In genomic region chr5:125110196-125110595, GRCm38 (mm10) we compare ENCODE assay signal across 16 mouse cellular contexts.
DNase-seq lines count a peak whose midpoint lies in the region; ATAC-seq and TF ChIP-seq lines count a peak whose summit lies in the region.
"Had no signal": no experiment of that assay in that cellular context is flagged by ENCODE, and none has a peak within 500 bp of the region (broad histone marks: within the 10 kb centered on the region; RNA-seq: fewer than 3 reads in every experiment).

No protein-coding gene starts in this region.

- H3K9me3 ChIP-seq in kidney, embryonic 14.5 days (ENCODE audit: control insufficient read depth, low read length) = no peaks in the 10 kb centered on the region
- no peaks in the 10 kb centered on the region for H3K9me3 ChIP-seq in embryonic facial prominence, embryonic 15.5 days (replicated peaks)
- no peaks in the 10 kb centered on the region for H3K9me3 ChIP-seq in midbrain, postnatal 0 days (ENCODE audit: low read length)

- H3K4me3 ChIP-seq in kidney, embryonic 14.5 days (ENCODE audit: low read length) = no peak overlapping the region
- H3K4me3 ChIP-seq in embryonic facial prominence, embryonic 15.5 days (replicated peaks) = no peak overlapping the region
- H3K4me3 ChIP-seq in midbrain, postnatal 0 days (ENCODE audit: low read depth, low read length) = no peak overlapping the region

- no peak for TF ChIP-seq CTCF in midbrain, postnatal 0 days (IDR thresholded peaks at IDR 0.05)

- WGBS in kidney, embryonic 14.5 days = 35% methylated on average over 8 of the region's 8 CpGs
- 48% methylated on average over 8 of the region's 8 CpGs for WGBS in embryonic facial prominence, embryonic 15.5 days
- 86% methylated on average over 8 of the region's 8 CpGs for WGBS in midbrain, postnatal 0 days

- no peaks in the 10 kb centered on the region for H3K27me3 ChIP-seq in kidney, embryonic 14.5 days (ENCODE audit: control insufficient read depth, insufficient read depth, low read length)
- H3K27me3 ChIP-seq in embryonic facial prominence, embryonic 15.5 days = no peaks in the 10 kb centered on the region
- no peaks in the 10 kb centered on the region for H3K27me3 ChIP-seq in midbrain, postnatal 0 days (ENCODE audit: insufficient read depth, low read length)

- H3K4me2 ChIP-seq in kidney, embryonic 14.5 days (replicated peaks; ENCODE audit: low read depth, low read length) = no peak overlapping the region
- H3K4me2 ChIP-seq in embryonic facial prominence, embryonic 15.5 days (replicated peaks) = no peak overlapping the region
- no peak overlapping the region for H3K4me2 ChIP-seq in midbrain, postnatal 0 days (ENCODE audit: low read depth, low read length, poor library complexity, severe bottlenecking)
- H3K4me2 ChIP-seq: heart, embryonic 11.5 days had no signal

- peak; percentile 61 for ATAC-seq in kidney, embryonic 14.5 days (ENCODE audit: low FRiP score, low TSS enrichment)
- ATAC-seq in embryonic facial prominence, embryonic 15.5 days (ENCODE audit: insufficient number of reproducible peaks, low FRiP score, low TSS enrichment, low read depth) = no peak
- no peak for ATAC-seq in midbrain, postnatal 0 days (ENCODE audit: low FRiP score)
- ATAC-seq: liver, postnatal 0 days had no signal

- peaks cover 31% of the 10 kb centered on the region for H3K4me1 ChIP-seq in kidney, embryonic 14.5 days (ENCODE audit: control insufficient read depth, insufficient read depth, low read length)
- peaks cover 66% of the 10 kb centered on the region for H3K4me1 ChIP-seq in embryonic facial prominence, embryonic 15.5 days
- peaks cover 4% of the 10 kb centered on the region; the same call in 1 of the 2 replicates for H3K4me1 ChIP-seq in midbrain, postnatal 0 days (ENCODE audit: insufficient read depth, low read length)

- H3K9ac ChIP-seq in kidney, embryonic 14.5 days (ENCODE audit: low read depth, low read length) = no peak overlapping the region
- H3K9ac ChIP-seq in embryonic facial prominence, embryonic 15.5 days = no peak overlapping the region
- H3K9ac ChIP-seq in midbrain, postnatal 0 days (replicated peaks; ENCODE audit: low read length, poor library complexity, severe bottlenecking) = no peak overlapping the region
- H3K9ac ChIP-seq: liver, postnatal 0 days had no signal

- DNase-seq in kidney, postnatal 4 days = no peak
- peak; percentile 45 for DNase-seq in embryo, embryonic 11.5 days (ENCODE audit: low read depth, low spot score)
- no peak for DNase-seq in midbrain, postnatal 0 days (ENCODE audit: low spot score)
- no peak for DNase-seq in right cerebral cortex, postnatal 4 days
- DNase-seq in spleen, adult 12 weeks (ENCODE audit: low spot score) = no peak
- no peak for DNase-seq in adrenal gland, adult 8-10 months
- DNase-seq: adrenal gland, postnatal 36 days; heart, postnatal 36 days; kidney, adult 18-20 months; liver, postnatal 0 days; lung, postnatal 4 days; spleen, adult 18-20 months; thymus, postnatal 36 days had no signal

- H3K27ac ChIP-seq in kidney, embryonic 14.5 days (ENCODE audit: low read depth, low read length) = peak overlapping the region; percentile 76
- H3K27ac ChIP-seq in embryonic facial prominence, embryonic 15.5 days (replicated peaks) = peak overlapping the region; percentile 83; the same call in 1 of the 2 replicates
- 0 out of 2 replicates have a peak overlapping the region, but pooled peaks have one; percentile 18 for H3K27ac ChIP-seq in midbrain, postnatal 0 days (ENCODE audit: low read depth, low read length)

- peaks cover 43% of the 10 kb centered on the region for H3K36me3 ChIP-seq in kidney, embryonic 14.5 days (ENCODE audit: control insufficient read depth, insufficient read depth, low read length)
- peaks cover 51% of the 10 kb centered on the region for H3K36me3 ChIP-seq in embryonic facial prominence, embryonic 15.5 days
- H3K36me3 ChIP-seq in midbrain, postnatal 0 days (ENCODE audit: insufficient read depth, low read length) = peaks cover 18% of the 10 kb centered on the region

Comparison
In these comparisons a context has a peak if more than half of its experiments do, and no peak if none do; other contexts are left out.
1. H3K27ac ChIP-seq: peak in every context shown above with its lines; median percentile 83 in embryonic facial prominence, embryonic 15.5 days; 76 in kidney, embryonic 14.5 days; 18 in midbrain, postnatal 0 days.